Mouse (Mus musculus) heart, postnatal 10 days (tissue): ENCODE measurements at regions not wholly inside any gene's neighbourhood (a gene's known extent, or its start where the extent isn't known, plus 50 kb on each side); places are given as distances from the start of the nearest gene placed in this dataset.
"Not testable (repeated sequence)": the region's sequence is repeated elsewhere in the genome, so short reads cannot be mapped to it uniquely, and the experiment has no call there.

Experiments used
- DNase-seq, 2 experiments: peaks; one replicate each; pipeline ENCODE4 v3.0.0; 2021
- intact Hi-C: fragments of 180-260 bp; cut with DNase I; formaldehyde crosslinking; loops from one replicate; pipeline ENCODE4 v1.15.1; 2025

DNA sequence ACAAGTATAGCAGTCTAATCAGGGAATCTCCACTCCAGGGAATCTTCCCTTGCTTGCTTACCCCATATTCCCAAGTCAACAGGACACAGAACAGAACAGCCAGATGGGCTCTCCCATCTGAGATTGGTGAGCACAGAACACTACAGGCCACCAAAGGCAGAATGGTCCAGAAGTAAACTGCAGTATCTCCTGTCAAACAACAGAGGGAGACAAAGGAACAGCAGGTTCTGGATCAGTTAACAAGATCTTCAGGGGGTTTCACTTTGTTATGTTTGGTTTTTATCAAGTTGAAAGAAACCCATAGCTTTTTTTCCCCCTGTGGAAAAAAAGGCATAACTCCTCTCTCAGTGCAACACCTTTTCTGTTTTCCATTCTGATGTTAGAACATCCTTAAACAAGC is 453.1 kb upstream of the 9130204L05Rik start:
- DNase-seq = no peak
- intact Hi-C loops = no loop called here

GRCm38 (mm10) chr3:91526121-91526520 is 435.5 kb upstream of the 9130204L05Rik start:
- intact Hi-C loops, DNase-seq: not testable (repeated sequence)

DNA sequence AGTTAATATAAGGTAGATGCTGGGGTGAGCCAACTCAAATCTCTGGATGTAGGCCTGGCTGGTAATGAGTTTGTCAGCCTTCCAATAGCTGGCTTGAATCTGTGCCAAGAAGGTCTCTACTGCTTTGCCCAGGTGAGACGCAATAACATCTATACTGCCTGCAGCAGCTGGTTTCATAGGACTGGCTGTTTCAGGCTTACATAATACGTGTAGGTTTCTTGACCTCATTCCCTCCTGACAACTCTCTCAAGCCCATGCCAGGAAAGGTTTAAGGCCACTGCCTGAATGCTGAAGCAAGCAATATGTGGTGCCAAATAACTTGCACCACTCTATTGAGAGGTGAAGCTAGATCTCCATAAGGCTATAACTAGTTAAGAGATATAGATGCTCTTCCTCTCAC is 432.0 kb upstream of the 9130204L05Rik start:
- intact Hi-C loops = loop anchor here (5.0 kb wide), 1 partner anchor 410 kb away; no protein-coding TSS in a partner anchor
- DNase-seq = no peak

DNA sequence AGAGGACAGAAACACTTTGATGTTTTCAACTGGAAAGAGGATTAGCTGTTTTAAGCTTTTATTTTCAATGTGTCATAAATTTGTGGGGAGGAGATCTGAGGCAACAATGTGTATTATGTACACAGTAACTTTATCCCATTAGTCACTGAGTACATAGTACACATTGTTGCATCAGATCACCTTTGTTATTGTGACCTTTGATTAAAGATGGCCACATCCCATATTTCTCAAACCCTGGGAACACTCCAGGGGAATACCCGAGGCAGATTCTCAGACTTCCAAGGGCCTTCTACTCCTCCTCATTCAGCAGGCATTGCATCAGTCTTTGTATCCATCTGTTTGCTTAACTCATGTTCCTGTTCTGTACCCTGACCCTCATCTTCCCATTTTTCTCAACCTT is 392.9 kb upstream of the 9130204L05Rik start:
- intact Hi-C loops = no loop called here
- no peak for DNase-seq

- intact Hi-C loops = no loop called here
- no peak for DNase-seq
Observed at GRCm38 (mm10) chr3:91481751-91482150, 391.1 kb upstream of the 9130204L05Rik start.
